Mouse (Mus musculus): ENCODE measurements around the gene Dicer1. TPM values are rescaled to one million over a fixed set of nuclear protein-coding genes. Genes with fewer than 3 reads are reported as not detected.

Dicer1 gene
- polyA plus RNA-seq, 1 experiment = 5.1 TPM

DNA sequence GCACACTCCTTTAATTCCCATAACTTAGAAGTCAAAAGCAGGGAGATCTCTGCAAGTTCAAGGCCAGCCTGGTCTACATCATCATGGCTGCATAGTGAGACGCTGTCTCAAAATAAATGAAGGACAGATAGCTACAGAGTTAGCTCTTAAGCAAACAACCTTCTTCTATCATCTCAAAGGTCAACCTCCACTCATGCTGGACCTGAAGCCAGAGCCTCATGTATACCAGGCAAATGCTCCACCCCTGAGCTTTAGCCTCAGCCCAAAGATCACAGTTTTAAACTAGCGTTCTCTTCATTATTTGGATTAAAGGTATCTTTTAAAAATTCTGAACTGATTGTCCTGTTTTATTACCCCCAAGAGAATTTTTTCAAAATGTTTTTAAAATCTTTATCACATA is 5.2 kb downstream of the Dicer1 start:
- TF ChIP-seq REST (IDR thresholded peaks at IDR 0.05; ENCODE audit: insufficient read depth, insufficient read length) = no peak
- TF ChIP-seq CEBPB (IDR thresholded peaks at IDR 0.05; ENCODE audit: insufficient read depth, poor library complexity, severe bottlenecking) = no peak
- TF ChIP-seq MYOD1 (IDR thresholded peaks at IDR 0.05; ENCODE audit: control insufficient read depth in 1 of 3, insufficient read length in 2 of 3, low read depth in 2 of 3) = no peak
- TF ChIP-seq SRF (IDR thresholded peaks at IDR 0.05; ENCODE audit: control insufficient read depth, insufficient read length, low read depth) = no peak
- TF ChIP-seq MAX (IDR thresholded peaks at IDR 0.05; ENCODE audit: low read depth) = no peak
- H3K36me3 ChIP-seq (ENCODE audit: control insufficient read depth, insufficient read depth) = peaks cover 5% of the 10 kb centered on the region
- no peak overlapping the region for H3K4me2 ChIP-seq (ENCODE audit: low read depth)

DNA sequence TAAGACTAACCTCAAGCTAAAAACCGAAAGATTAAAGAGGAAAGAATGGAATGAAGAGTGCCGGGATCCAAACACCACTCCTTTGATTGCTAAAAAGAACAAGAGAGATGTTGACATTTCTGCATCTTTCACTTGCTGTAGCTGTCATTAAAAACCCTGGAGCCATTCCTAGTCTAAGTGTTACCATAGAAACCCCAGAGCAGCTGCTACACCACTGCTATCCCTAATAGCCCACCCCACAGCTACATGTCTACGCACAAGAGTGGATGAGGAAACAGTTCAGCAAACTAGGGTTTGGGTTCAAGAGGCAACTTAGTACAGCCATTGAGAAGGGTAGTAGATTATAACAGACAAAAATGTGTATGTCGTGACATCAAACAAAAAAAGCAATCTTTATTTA is 8.1 kb downstream of the Dicer1 start:
- TF ChIP-seq REST (IDR thresholded peaks at IDR 0.05; ENCODE audit: insufficient read depth, insufficient read length) (no peak), E2F4 (IDR thresholded peaks at IDR 0.05; ENCODE audit: insufficient read depth) (no peak), MAX (IDR thresholded peaks at IDR 0.05; ENCODE audit: low read depth) (no peak), TCF12 (IDR thresholded peaks at IDR 0.05; ENCODE audit: insufficient read depth, poor library complexity, severe bottlenecking) (no peak), POLR2AphosphoS2 (IDR thresholded peaks at IDR 0.05; ENCODE audit: insufficient read length, low read depth) (no peak), TCF3 (IDR thresholded peaks at IDR 0.05; ENCODE audit: insufficient read length, low read depth) (no peak), CEBPB (IDR thresholded peaks at IDR 0.05; ENCODE audit: insufficient read depth, poor library complexity, severe bottlenecking) (no peak), POLR2A (IDR thresholded peaks at IDR 0.05; ENCODE audit: insufficient read length, low read depth) (no peak), MYOD1 (IDR thresholded peaks at IDR 0.05; ENCODE audit: control insufficient read depth in 1 of 3, insufficient read length in 2 of 3, low read depth in 2 of 3) (no peak), MYOG (IDR thresholded peaks at IDR 0.05; ENCODE audit: control insufficient read depth in 1 of 3, insufficient read depth in 1 of 3, insufficient read length in 2 of 3, low read depth in 2 of 3) (no peak), SRF (IDR thresholded peaks at IDR 0.05; ENCODE audit: control insufficient read depth, insufficient read length, low read depth) (no peak), USF1 (IDR thresholded peaks at IDR 0.05; ENCODE audit: low read depth) (no peak)
- no peak overlapping the region for H3K4me2 ChIP-seq (ENCODE audit: low read depth)

More for the DNA sequence above, 5.2 kb downstream of the Dicer1 start:
- Histone ChIP-seq H3K27me3 (ENCODE audit: control insufficient read depth, insufficient read depth, insufficient read length) (no peaks in the 10 kb centered on the region), H3K4me3 (no peak overlapping the region), H3K79me2 (ENCODE audit: control insufficient read depth, insufficient read depth) (peaks cover 99% of the 10 kb centered on the region), H3ac (ENCODE audit: control insufficient read depth, insufficient read length) (no peak overlapping the region)

DNA sequence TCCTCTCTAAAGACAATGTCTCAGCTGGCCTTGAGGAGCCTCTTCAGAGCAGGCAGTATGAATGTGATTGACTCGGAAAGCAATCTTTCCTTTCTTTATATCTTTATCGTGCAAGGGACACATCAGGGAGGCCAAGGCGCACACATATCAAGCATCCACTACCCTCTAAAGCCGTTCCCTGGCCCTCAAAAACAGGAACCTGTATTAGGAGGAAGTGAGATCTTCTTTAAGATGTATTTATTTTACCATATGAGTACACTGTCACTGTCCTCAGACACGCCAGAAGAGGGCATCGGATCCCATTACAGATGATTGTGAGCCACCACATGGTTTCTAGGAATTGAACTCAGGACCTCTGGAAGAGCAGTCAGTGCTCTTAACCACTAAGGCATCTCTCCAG is 9.5 kb downstream of the Dicer1 start:
- TF ChIP-seq TCF3 (IDR thresholded peaks at IDR 0.05; ENCODE audit: insufficient read length, low read depth) = no peak
- no peak for TF ChIP-seq CEBPB (IDR thresholded peaks at IDR 0.05; ENCODE audit: insufficient read depth, poor library complexity, severe bottlenecking)
- no peak for TF ChIP-seq E2F4 (IDR thresholded peaks at IDR 0.05; ENCODE audit: insufficient read depth)
- Histone ChIP-seq H3ac (ENCODE audit: control insufficient read depth, insufficient read length) (no peak overlapping the region), H3K27me3 (ENCODE audit: control insufficient read depth, insufficient read depth, insufficient read length) (no peaks in the 10 kb centered on the region), H3K4me3 (no peak overlapping the region), H3K4me2 (ENCODE audit: low read depth) (no peak overlapping the region), H3K36me3 (ENCODE audit: control insufficient read depth, insufficient read depth) (peaks cover 10% of the 10 kb centered on the region), H3K79me2 (ENCODE audit: control insufficient read depth, insufficient read depth) (peaks cover 95% of the 10 kb centered on the region)

More for the DNA sequence above, 8.1 kb downstream of the Dicer1 start:
- Histone ChIP-seq H3ac (ENCODE audit: control insufficient read depth, insufficient read length) (no peak overlapping the region), H3K36me3 (ENCODE audit: control insufficient read depth, insufficient read depth) (peaks cover 5% of the 10 kb centered on the region), H3K27me3 (ENCODE audit: control insufficient read depth, insufficient read depth, insufficient read length) (no peaks in the 10 kb centered on the region), H3K4me3 (no peak overlapping the region), H3K79me2 (ENCODE audit: control insufficient read depth, insufficient read depth) (peaks cover 99% of the 10 kb centered on the region)

DNA sequence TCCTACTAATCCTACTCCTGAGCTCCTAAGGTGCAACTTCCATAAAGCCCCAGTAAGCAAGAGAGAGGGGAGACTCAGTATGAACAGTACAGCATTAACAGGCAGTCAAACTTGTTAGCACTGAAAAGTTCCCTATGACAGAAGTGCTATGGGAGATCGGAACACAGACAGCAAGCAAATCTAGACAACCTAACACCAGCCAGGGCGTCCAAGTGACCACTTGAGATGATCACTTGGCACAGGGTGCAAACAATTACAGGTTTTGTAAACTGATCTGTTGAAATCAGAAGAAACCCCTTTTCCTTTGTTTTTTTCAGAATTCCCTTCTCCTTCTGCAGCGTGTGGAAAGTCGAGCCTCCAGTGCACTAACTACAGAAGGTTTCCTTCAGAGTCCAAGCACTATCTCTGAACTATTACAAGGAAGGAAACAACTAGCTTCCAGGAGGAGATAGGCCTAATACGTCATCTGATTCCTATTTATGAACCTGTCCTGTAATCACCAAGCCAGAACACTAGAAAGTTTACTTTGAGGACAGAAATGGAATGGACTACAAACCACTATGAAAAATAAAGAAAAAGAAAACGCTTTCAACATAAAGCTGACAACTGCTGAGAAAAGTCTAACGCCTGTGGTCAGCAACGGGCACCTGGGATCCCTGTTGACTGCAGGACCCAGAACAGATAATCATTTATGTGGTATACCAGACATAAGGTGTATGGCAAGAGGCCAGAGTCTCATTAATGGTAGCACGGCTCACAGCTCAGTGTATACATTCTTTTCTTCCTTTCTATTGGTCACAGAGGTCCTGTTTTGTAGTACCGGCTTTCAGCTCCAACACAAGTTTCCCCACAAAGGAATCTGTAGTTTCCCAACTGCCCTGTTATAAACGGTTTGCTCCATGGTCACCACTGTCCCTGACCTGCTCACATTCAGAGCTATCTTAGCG is 10.6 kb downstream of the Dicer1 start:
- Histone ChIP-seq H3K36me3 (ENCODE audit: control insufficient read depth, insufficient read depth) (peaks cover 10% of the 10 kb centered on the region), H3K4me2 (ENCODE audit: low read depth) (no peak overlapping the region)

More for the DNA sequence above, 10.6 kb downstream of the Dicer1 start:
- H3K27me3 ChIP-seq (ENCODE audit: control insufficient read depth, insufficient read depth, insufficient read length) = no peaks in the 10 kb centered on the region
- no peak for TF ChIP-seq SRF (IDR thresholded peaks at IDR 0.05; ENCODE audit: control insufficient read depth, insufficient read length, low read depth)
- no peak for TF ChIP-seq REST (IDR thresholded peaks at IDR 0.05; ENCODE audit: insufficient read depth, insufficient read length)
- no peak for TF ChIP-seq MYOG (IDR thresholded peaks at IDR 0.05; ENCODE audit: control insufficient read depth in 1 of 3, insufficient read depth in 1 of 3, insufficient read length in 2 of 3, low read depth in 2 of 3)
- TF ChIP-seq E2F4 (IDR thresholded peaks at IDR 0.05; ENCODE audit: insufficient read depth) = no peak
- no peak for TF ChIP-seq MYOD1 (IDR thresholded peaks at IDR 0.05; ENCODE audit: control insufficient read depth in 1 of 3, insufficient read length in 2 of 3, low read depth in 2 of 3)
- TF ChIP-seq TCF12 (IDR thresholded peaks at IDR 0.05; ENCODE audit: insufficient read depth, poor library complexity, severe bottlenecking) = no peak
- no peak for TF ChIP-seq POLR2AphosphoS2 (IDR thresholded peaks at IDR 0.05; ENCODE audit: insufficient read length, low read depth)
- TF ChIP-seq MAX (IDR thresholded peaks at IDR 0.05; ENCODE audit: low read depth) = no peak
- TF ChIP-seq POLR2A (IDR thresholded peaks at IDR 0.05; ENCODE audit: insufficient read length, low read depth) = no peak
- no peak for TF ChIP-seq CEBPB (IDR thresholded peaks at IDR 0.05; ENCODE audit: insufficient read depth, poor library complexity, severe bottlenecking)
- TF ChIP-seq USF1 (IDR thresholded peaks at IDR 0.05; ENCODE audit: low read depth) = no peak
- TF ChIP-seq TCF3 (IDR thresholded peaks at IDR 0.05; ENCODE audit: insufficient read length, low read depth) = no peak
- peaks cover 89% of the 10 kb centered on the region for H3K79me2 ChIP-seq (ENCODE audit: control insufficient read depth, insufficient read depth)
- H3ac ChIP-seq (ENCODE audit: control insufficient read depth, insufficient read length) = no peak overlapping the region
- H3K4me3 ChIP-seq = no peak overlapping the region
